Mouse (Mus musculus) cerebellum, adult 2 months (tissue): ENCODE data around the gene Fbxo9. TPM values are rescaled to one million over a fixed set of nuclear protein-coding genes. Genes with fewer than 3 reads are reported as not detected.

Source experiments
- DNase-seq, 2 experiments: peaks; one replicate each; pipeline ENCODE4 v3.0.0; 2021
- H3K27ac ChIP-seq: fragments of 200-500 bp; 2 replicates; pipeline ENCODE4 v1.5.1; 2012; ENCODE audit warnings: low read length, control low read depth, inconsistent platforms; ENCODE audit not compliant: insufficient read depth
- H3K27me3 ChIP-seq: fragments of 200-500 bp; 2 replicates; pipeline ENCODE4 v1.6.1; 2012; ENCODE audit warnings: inconsistent platforms, mild to moderate bottlenecking, low read length, moderate library complexity; ENCODE audit not compliant: control insufficient read depth, insufficient read depth
- H3K4me1 ChIP-seq: fragments of 200-500 bp; 2 replicates; pipeline ENCODE4 v1.6.1; 2011; ENCODE audit warnings: low read length; ENCODE audit not compliant: control insufficient read depth, insufficient read depth
- H3K4me3 ChIP-seq: fragments of 200-500 bp; replicated peaks from 2 replicates; pipeline ENCODE3; 2011; ENCODE audit warnings: mild to moderate bottlenecking, low read depth, low read length, control low read depth; ENCODE audit not compliant: insufficient read depth
- CTCF ChIP-seq: fragments of 200-500 bp; IDR thresholded peaks from 2 replicates; pipeline ENCODE4 v1.5.1; 2011; ENCODE audit warnings: low read depth, mild to moderate bottlenecking, control low read depth, low read length, moderate library complexity, borderline replicate concordance; ENCODE audit not compliant: insufficient read depth
- POLR2A ChIP-seq: fragments of 200-500 bp; IDR thresholded peaks from 2 replicates; pipeline ENCODE4 v1.6.1; 2011; ENCODE audit warnings: low read length, control low read depth, borderline replicate concordance; ENCODE audit not compliant: insufficient read depth
- WGBS: fragments of 180-500 bp; shearing (Covaris S2); methylation state at CpG from one replicate; pipeline ENCODE4 v1.1.7; 2018; 5-methylcytosine and 5-hydroxymethylcytosine counted together
- polyA plus RNA-seq: library from polyadenylated mRNA; depleted of rRNA; stranded (reverse); fragments of >200 nt; gene quantifications from 2 replicates; pipeline ENCODE4 v1.2.3, GENCODE M21; 2012

The Fbxo9 gene
- polyA plus RNA-seq, 1 experiment, result 224 TPM

DNA sequence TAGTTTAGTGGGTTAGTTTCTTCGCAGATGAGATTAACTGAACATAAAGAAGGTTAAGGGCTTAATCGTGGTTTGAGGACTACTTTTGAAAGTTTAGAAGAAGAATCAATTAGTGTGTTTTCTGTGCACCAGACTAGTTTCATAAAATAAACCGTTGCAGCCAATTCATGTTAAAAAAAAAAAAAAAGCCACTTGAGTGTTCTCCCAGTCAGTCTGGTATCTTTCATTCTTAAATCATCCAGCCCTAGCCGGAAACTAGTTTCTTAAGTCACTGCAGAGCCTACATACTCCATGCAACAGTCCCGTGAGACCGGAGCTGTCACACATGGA lies 1.3 kb downstream of the Fbxo9 start:
- no peak for TF ChIP-seq CTCF
- no peak for TF ChIP-seq POLR2A
- 14% methylated on average over 6 of the region's 6 CpGs for WGBS
- H3K27ac ChIP-seq, result no peak overlapping the region
- DNase-seq, result no peak
- no peaks in the 10 kb centered on the region for H3K27me3 ChIP-seq
- peak overlapping the region; percentile 70 for H3K4me3 ChIP-seq
- H3K4me1 ChIP-seq, result peaks cover 4% of the 10 kb centered on the region

DNA sequence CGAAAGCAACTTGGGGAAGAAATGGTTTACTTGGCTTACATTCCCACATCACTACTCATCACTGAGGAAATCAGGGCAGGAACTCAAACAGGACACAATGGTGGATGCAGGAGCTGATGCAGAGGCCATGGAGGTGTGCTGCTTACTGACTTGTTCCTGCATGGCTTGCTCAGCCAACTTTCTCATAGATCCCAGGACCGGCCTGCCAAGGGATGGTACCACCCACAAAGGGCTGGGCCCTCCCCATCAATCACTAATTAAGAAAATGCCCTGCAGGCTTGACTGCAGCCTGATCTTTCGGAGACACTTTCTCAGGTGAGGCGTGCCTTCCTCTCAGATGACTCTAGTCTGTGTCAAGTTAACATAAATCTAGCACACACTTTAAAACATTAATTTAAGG lies 2.0 kb downstream of the Fbxo9 start:
- TF ChIP-seq POLR2A (no peak), CTCF (no peak)
- Histone ChIP-seq H3K27ac (no peak overlapping the region), H3K4me1 (peaks cover 4% of the 10 kb centered on the region), H3K27me3 (no peaks in the 10 kb centered on the region), H3K4me3 (no peak overlapping the region)
- WGBS, result 79% methylated on average over 4 of the region's 4 CpGs
- no peak for DNase-seq

DNA sequence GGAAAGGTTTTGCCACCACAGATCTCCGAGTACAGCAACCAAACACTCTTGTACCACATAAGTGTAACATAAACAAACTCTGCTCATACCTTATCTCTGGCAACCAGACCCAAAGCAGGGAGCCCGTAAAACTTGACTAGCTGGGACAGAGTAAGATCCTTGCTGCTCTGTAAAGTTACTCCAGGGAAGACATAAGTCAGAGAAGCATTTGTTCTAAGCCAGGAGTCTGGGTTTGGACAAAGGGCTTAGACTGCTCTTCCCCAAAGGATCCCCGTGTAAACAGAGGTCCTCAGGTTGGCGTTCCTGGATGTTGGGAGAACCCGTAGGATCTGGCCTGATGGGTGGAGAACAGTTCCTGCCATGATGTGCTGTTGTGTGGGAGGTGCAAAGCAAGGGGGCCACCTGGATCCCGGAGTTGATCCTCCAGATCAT lies 3.3 kb downstream of the Fbxo9 start:
- TF ChIP-seq POLR2A, result no peak
- TF ChIP-seq CTCF, result no peak
- H3K27ac ChIP-seq, result no peak overlapping the region
- H3K4me3 ChIP-seq, result no peak overlapping the region
- H3K27me3 ChIP-seq, result no peaks in the 10 kb centered on the region
- DNase-seq, result no peak
- H3K4me1 ChIP-seq, result peaks cover 4% of the 10 kb centered on the region
- WGBS, result 85% methylated on average over 6 of the region's 6 CpGs

DNA sequence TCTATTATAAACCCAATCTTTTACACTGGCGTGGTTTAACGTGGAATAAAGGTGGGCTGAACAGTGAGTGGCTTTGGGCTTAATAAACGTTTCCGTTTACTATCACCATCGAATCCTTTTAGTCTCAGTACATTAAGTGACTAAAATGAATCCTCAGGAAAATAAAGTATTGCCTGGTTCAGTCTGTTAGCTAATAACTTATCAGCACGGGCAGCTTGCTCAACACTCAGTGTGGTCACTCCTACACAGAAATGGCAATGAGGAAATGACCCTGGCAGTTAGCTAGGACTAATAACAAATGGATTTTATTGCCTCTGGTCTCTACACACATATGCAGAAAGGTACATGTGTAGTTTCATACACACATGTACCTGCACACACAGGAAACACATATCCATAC lies 3.9 kb downstream of the Fbxo9 start:
- TF ChIP-seq CTCF (no peak), POLR2A (no peak)

DNA sequence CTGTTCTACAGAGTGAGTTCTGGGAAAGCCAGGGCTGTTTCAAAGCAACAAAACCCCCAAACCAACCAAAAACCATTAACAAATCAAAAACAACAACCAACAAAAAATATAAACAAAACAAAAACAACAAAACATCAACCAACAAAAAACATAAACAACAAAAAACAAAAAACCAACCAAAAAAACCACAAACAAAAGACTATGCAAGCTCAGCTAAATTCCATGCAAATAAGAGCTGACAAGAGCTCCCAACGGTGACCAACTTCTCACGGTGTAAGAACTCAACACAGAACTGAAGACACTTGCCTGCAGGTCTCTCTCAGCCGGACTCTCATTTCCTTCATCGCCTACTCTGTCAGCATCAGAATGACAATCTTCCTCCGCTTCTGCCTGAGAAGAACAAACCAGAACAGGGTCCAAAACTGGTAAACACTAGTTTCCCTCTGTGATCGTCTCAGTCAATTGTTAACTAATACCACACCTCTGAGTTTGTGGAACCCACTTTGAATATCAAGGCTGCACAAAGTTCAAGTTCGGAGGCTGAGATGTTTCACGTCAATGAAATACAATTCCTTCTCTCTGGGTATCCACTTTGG lies 4.8 kb downstream of the Fbxo9 start:
- H3K27me3 ChIP-seq, result no peaks in the 10 kb centered on the region
- no peak overlapping the region for H3K4me3 ChIP-seq
- WGBS, result 89% methylated on average over 8 of the region's 8 CpGs
- no peak overlapping the region for H3K27ac ChIP-seq
- H3K4me1 ChIP-seq, result peaks cover 4% of the 10 kb centered on the region
- TF ChIP-seq POLR2A (no peak), CTCF (no peak)
- DNase-seq, result no peak

More for the DNA sequence above, 3.9 kb downstream of the Fbxo9 start:
- Histone ChIP-seq H3K27me3 (no peaks in the 10 kb centered on the region), H3K4me1 (peaks cover 4% of the 10 kb centered on the region), H3K27ac (no peak overlapping the region), H3K4me3 (no peak overlapping the region)
- 95% methylated on average over 6 of the region's 6 CpGs for WGBS
- no peak for DNase-seq

- H3K4me1 ChIP-seq, result peaks cover under 1% of the 10 kb centered on the region; the same call in 1 of the 2 replicates
- H3K27ac ChIP-seq, result no peak overlapping the region
- 66% methylated on average over 4 of the region's 4 CpGs for WGBS
- TF ChIP-seq POLR2A (no peak), CTCF (no peak)
- no peak for DNase-seq
- no peaks in the 10 kb centered on the region for H3K27me3 ChIP-seq
- no peak overlapping the region for H3K4me3 ChIP-seq
Measured at GRCm38 (mm10) chr9:78101431-78101830, 7.4 kb downstream of the Fbxo9 start.

DNA sequence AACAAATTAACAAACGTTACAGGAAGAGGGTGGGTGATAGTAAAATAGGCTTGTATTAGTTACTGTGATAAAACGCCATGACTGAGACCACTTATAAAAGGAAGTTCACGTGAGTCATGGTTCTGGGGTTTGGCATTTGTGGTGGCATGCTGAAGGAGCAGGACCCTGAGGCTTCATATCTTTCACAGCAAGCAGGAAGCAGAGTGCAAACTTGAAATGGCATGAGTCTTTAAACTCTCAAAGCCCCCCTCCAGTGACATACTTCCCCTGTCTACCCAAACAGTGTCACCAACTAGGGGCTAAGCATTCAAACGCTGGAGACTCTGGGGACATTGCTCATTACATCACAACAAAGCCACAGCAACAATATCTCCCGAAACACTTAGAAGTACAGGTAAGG lies 7.9 kb downstream of the Fbxo9 start:
- no peak for DNase-seq
- 86% methylated on average over 5 of the region's 5 CpGs for WGBS
- H3K4me1 ChIP-seq, result no peaks in the 10 kb centered on the region; the same call in 1 of the 2 replicates
- no peak overlapping the region for H3K4me3 ChIP-seq
- no peak overlapping the region for H3K27ac ChIP-seq
- H3K27me3 ChIP-seq, result no peaks in the 10 kb centered on the region
- TF ChIP-seq CTCF (no peak), POLR2A (no peak)

GRCm38 (mm10) chr9:78096376-78096775 lies 12.5 kb downstream of the Fbxo9 start:
- TF ChIP-seq POLR2A (no peak), CTCF (no peak)
- H3K4me1 ChIP-seq, result no peaks in the 10 kb centered on the region
- no peaks in the 10 kb centered on the region for H3K27me3 ChIP-seq
- no peak for DNase-seq
- H3K4me3 ChIP-seq, result no peak overlapping the region
- WGBS, result 95% methylated on average over 6 of the region's 6 CpGs
- no peak overlapping the region for H3K27ac ChIP-seq
